Mouse (Mus musculus) mesoderm, embryonic 11.5 days (tissue): ENCODE measurements around the gene Usp18.

Experiments used
- DNase-seq: peaks from one replicate; pipeline ENCODE4 v3.0.0-alpha.2; 2012; ENCODE audit warnings: low read depth, low spot score

Gene Usp18

GRCm38 (mm10) chr6:121245127-121246036, at the start of gene Usp18:
Gene Usp18, plus strand, starts transcription at chr6:121245906.
- peak; percentile 82 for DNase-seq

GRCm38 (mm10) chr6:121197807-121198365, 47.8 kb upstream of the Usp18 start:
- peak; percentile 47 for DNase-seq

- no peak for DNase-seq
Measured at GRCm38 (mm10) chr6:121200458-121200857, 45.2 kb upstream of the Usp18 start.

- DNase-seq, result no peak
Measured at GRCm38 (mm10) chr6:121202026-121202425, 43.7 kb upstream of the Usp18 start.

GRCm38 (mm10) chr6:121206481-121206880, 39.2 kb upstream of the Usp18 start:
- no peak for DNase-seq

- no peak for DNase-seq
Measured at GRCm38 (mm10) chr6:121209584-121209983, 36.1 kb upstream of the Usp18 start.

- DNase-seq, result peak; percentile 33
Measured at GRCm38 (mm10) chr6:121210149-121210925, 35.4 kb upstream of the Usp18 start, which contains the start of gene Tuba8. Gene Tuba8, plus strand, starts transcription at chr6:121210696.

GRCm38 (mm10) chr6:121210926-121211289, 34.8 kb upstream of the Usp18 start:
- no peak for DNase-seq

GRCm38 (mm10) chr6:121211743-121212142, 34.0 kb upstream of the Usp18 start:
- DNase-seq, result no peak

GRCm38 (mm10) chr6:121212988-121213387, 32.7 kb upstream of the Usp18 start:
- DNase-seq, result no peak

GRCm38 (mm10) chr6:121214221-121214620, 31.5 kb upstream of the Usp18 start:
- DNase-seq, result no peak

GRCm38 (mm10) chr6:121214667-121215330, 30.9 kb upstream of the Usp18 start:
- DNase-seq, result no peak

- no peak for DNase-seq
Measured at GRCm38 (mm10) chr6:121215336-121215735, 30.4 kb upstream of the Usp18 start.

- DNase-seq, result no peak
Measured at GRCm38 (mm10) chr6:121215896-121216295, 29.8 kb upstream of the Usp18 start.

GRCm38 (mm10) chr6:121216589-121217255, 29.0 kb upstream of the Usp18 start:
- DNase-seq, result no peak

GRCm38 (mm10) chr6:121218002-121218401, 27.7 kb upstream of the Usp18 start:
- no peak for DNase-seq

GRCm38 (mm10) chr6:121219406-121219805, 26.3 kb upstream of the Usp18 start:
- DNase-seq, result no peak

- no peak for DNase-seq
Measured at GRCm38 (mm10) chr6:121220181-121220580, 25.5 kb upstream of the Usp18 start.

GRCm38 (mm10) chr6:121221876-121222597, 23.7 kb upstream of the Usp18 start:
- no peak for DNase-seq

- DNase-seq, result no peak
Measured at GRCm38 (mm10) chr6:121223001-121223400, 22.7 kb upstream of the Usp18 start.
